Mouse (Mus musculus): ENCODE measurements around the gene Gja3.
A peak's percentile ranks its signal among the peaks of the same experiment; 100 is the strongest.

The Gja3 gene

GRCm38 (mm10) chr14:57057563-57058321 is at the start of gene Gja3:
Gja3 (minus strand) TSS chr14:57058100.
- DNase-seq (ENCODE audit: low spot score): peak; percentile 13

- DNase-seq (ENCODE audit: low spot score): no peak
Observed at GRCm38 (mm10) chr14:57107091-57107490, 49.2 kb upstream of the Gja3 start.

DNA sequence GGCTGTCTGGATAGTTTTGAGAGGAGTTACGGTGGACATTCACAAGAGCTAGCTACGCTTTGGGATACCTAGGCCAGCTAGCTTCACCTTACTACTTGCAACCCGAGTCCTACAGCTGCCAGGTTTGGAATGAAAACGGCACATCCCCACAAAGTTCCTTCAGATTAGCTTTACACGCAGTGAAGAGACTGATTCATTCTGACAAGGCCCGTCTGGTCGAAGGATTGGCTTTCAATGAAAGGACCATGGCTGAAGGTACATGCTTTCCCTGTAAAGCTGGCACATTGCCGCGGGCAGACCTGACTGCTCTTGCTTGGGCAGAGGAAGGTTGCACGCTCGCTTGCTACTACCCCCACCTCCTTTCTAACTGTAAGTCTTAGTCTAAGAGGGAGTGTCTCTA is 47.8 kb upstream of the Gja3 start:
- DNase-seq (ENCODE audit: low spot score): no peak

DNA sequence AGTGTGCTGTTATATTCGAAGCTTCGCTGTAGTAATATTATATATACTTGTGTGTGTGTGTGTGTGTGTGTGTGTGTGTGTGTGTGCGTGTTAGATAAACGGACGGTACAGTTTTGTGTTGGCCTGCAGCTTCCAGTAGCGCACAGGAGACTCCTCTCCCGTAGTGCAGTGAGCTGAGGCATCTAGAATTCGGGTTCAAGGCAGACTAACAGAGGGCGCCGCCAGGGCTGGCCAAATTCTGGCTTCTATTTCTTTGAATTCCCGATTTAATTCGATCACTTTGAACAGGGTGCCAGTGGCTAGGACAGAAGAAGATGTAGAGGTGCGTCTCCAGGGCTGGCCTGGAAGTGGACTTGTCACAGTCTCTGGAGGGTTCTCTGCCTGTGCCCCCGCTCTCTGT is 47.2 kb upstream of the Gja3 start:
- DNase-seq (ENCODE audit: low spot score): no peak

DNA sequence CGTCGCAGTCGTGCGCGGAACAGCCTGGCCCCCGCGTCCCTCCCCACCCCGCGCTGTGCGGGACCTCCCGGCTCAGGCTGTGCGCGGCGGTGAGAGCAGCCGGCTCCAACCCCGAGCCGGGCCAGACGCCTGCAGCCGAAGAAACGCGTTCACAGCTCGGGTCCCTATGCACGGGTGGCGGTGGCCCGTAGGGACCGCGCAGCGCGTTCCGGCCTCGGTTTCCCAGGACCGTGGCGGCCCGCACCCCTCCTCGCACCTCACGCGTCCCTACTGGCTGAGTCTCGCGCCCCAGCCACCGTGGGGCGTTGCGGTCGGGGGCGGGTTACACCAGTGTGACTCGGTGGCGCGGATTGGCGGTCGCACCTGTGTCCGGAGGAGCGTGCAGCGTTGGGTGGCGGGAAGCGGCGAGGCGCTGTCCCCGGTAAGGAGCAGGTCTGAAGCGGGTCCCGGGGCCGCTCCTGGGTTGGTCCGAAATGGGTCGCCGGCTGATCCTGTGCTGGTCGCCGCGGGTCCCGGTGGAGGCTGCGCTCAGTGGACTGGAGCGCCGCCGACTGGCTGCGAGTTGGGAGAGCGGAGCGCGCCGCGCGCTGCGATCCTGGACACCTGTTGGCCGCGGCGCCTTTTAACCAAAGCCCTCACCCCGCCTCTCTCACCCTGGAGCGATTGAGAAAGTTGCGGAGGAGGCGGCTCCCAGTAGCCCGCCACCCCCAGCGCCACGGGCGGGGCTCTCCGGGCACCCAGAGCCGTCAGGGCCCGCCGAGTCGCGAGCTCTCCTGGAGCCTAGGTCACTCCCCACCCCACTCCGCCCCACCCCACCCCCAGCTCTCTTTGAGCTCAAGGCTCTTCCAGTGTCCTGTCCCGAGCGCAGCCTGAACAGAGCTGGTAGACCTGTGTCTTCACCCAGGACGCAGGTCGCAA is 46.5 kb upstream of the Gja3 start, which contains the start of gene Gjb2:
Gene Gjb2, minus strand, starts transcription at position 597 of the 918 bp plus-strand sequence.
- peak; percentile 22 for DNase-seq (ENCODE audit: low spot score)

DNA sequence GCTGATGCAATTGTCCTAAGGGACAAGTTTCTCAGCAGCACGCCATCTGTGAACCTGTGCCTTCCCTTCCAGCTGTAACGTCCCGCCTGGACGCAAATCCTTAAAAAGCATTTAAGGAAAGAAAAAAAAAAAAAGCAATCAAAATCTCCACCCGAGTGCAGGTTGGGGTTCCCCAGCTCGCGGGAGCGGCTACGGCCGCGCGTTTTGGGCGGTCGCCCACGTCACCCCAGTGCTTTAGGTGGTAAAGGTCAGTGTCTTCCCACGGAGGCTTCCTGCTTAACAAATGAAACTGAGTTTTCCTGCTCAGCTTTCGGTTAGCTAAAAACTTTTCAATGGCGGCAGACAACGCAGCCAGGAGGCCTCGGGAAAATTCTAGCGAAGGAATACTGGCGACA is 45.8 kb upstream of the Gja3 start:
- DNase-seq (ENCODE audit: low spot score): no peak

- DNase-seq (ENCODE audit: low spot score): no peak
Observed at GRCm38 (mm10) chr14:57103121-57103520, 45.2 kb upstream of the Gja3 start.

DNA sequence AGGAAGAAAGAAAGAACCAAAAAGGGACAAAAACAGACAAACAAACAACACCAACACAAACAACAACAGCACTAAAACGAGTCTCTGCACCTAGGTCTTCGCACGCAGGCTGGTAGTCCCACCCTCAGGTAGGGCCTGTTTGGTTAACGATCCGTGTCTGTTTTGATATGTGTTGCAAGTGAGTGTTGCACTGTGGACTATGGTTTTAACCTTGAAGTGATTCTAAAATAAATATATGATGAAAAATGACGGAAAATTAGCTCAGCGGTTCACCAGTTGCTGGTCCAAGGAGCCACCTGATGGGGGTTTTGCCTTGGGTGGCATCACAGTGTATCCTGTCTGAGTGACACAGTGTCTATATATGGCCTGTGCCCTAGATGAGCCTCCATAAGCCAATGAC is 43.7 kb upstream of the Gja3 start:
- no peak for DNase-seq (ENCODE audit: low spot score)

- DNase-seq (ENCODE audit: low spot score): no peak
Observed at GRCm38 (mm10) chr14:57095855-57096254, 38.0 kb upstream of the Gja3 start.

- DNase-seq (ENCODE audit: low spot score): no peak
Observed at GRCm38 (mm10) chr14:57093029-57093428, 35.1 kb upstream of the Gja3 start.

DNA sequence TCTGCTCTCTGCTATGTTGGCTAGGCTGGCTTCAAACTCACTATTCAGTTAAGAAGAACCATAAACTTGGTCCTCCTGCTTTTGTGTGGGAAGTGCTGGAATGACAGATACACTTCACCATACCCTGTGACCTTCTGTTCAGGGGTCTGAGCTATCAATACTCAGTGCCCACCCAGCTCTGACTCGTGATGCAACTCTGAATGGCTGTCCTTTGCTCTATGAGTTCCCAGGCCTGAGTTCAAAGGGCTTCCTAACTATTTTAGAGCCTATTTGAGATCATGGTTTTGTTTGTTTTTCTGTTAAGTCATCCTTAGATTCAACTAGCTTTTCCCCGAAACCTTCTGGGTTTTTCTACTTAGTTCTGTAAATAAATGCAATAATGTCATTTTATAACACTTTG is 32.1 kb upstream of the Gja3 start:
- no peak for DNase-seq (ENCODE audit: low spot score)

DNA sequence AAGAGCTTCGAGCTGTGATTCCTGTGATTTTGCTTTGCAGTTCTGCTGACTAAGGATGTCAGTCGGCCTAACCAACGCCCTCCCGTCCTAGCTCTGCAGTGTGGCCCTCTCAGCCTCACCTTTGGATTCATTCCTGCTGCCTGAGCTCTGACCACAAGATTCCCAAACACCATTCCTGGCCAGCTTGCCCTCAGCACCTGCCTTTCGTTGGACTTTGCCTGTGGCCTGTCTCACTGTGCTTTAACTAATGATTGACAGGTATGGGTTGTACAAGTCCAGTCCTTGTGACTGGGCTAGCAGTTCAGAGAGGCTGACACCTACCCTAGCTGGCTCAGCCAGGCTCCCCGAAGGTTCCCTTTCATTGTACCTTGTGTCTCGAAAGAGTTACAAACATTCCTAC is 31.2 kb upstream of the Gja3 start:
- DNase-seq (ENCODE audit: low spot score): no peak

DNA sequence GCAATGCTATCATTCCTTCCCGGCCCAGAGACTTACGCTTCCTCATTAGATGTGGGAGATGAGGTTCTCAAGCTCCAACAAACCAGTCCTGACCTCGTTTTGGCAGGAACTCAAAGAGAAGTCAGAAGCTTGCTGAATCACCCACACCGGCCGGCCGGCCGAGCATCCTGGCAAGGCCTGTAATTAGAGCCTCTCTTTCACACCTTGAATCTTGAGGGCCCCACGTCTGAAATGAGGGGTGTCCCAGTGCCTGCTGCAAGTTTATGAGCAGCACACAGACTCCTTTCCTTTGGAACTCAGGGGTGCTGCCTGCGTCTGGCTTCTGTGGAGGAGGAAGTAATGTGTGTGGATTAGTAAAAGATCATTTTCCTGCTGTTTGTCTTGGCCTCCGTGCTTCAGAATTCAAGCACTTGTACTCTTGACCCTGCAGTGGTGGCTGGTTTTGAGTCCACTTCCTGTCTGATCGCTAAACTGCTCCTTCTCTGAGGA is 26.3 kb upstream of the Gja3 start:
- DNase-seq (ENCODE audit: low spot score): no peak

GRCm38 (mm10) chr14:57082863-57083262 is 25.0 kb upstream of the Gja3 start:
- no peak for DNase-seq (ENCODE audit: low spot score)

- DNase-seq (ENCODE audit: low spot score): no peak
Observed at GRCm38 (mm10) chr14:57075537-57075936, 17.6 kb upstream of the Gja3 start.

DNA sequence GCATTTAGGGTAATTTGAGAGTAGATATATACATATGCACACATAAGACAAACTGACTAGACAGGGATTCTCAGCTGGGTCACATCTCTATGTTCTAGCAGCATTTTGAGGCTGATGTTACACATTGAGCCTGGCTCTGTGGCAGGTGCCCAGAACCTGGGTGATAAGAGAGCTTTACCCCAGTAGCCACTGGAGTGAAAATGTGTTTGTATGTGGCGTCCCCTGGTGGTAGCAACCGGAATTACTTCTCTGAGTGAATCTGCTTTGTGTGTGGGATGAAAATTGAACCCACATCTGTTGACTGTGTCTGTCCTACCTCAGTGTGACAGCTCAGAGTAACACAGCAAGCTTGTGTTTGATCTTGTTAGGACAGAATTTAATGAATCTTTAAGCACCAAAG is 12.0 kb upstream of the Gja3 start:
- DNase-seq (ENCODE audit: low spot score): peak; percentile 16

- no peak for DNase-seq (ENCODE audit: low spot score)
Observed at GRCm38 (mm10) chr14:57066053-57066452, 8.2 kb upstream of the Gja3 start.

DNA sequence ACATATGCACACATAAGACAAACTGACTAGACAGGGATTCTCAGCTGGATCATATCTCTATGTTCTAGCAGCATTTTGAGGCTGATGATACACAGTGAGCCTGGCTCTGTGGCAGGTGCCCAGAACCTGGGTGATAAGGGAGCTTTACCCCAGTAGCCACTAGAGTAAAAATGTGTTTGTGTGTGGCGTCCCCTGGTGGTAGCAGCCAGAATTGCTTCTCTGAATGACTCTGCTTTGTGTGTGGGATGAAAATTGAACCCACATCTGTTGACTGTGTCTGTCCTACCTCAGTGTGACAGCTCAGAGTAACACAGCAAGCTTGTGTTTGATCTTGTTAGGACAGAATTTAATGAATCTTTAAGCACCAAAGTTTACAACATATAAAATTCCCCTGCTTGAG is 2.2 kb upstream of the Gja3 start:
- DNase-seq (ENCODE audit: low spot score): peak; percentile 57

DNA sequence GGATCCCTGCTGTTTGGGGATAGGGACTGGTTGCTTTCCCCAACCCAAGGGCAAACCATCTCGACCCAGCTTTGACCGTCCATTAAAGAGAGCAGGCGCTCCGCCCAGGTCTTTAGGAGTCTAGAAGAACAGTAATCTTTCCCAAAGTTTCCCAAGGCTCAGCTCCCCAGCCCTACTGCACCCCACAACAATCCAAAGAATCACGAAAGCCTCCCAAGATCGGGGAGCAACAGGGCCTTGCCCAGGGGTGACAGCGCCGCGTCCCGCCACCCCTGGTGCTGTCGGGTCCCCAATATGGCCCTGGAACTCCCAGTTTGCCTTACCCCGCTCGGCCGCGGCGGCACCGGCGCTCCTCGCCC is 717 bp downstream of the Gja3 start:
- no peak for DNase-seq (ENCODE audit: low spot score)

GRCm38 (mm10) chr14:57052713-57053112 is 5.2 kb downstream of the Gja3 start:
- no peak for DNase-seq (ENCODE audit: low spot score)

- no peak for DNase-seq (ENCODE audit: low spot score)
Observed at GRCm38 (mm10) chr14:57043863-57044262, 14.0 kb downstream of the Gja3 start.

DNA sequence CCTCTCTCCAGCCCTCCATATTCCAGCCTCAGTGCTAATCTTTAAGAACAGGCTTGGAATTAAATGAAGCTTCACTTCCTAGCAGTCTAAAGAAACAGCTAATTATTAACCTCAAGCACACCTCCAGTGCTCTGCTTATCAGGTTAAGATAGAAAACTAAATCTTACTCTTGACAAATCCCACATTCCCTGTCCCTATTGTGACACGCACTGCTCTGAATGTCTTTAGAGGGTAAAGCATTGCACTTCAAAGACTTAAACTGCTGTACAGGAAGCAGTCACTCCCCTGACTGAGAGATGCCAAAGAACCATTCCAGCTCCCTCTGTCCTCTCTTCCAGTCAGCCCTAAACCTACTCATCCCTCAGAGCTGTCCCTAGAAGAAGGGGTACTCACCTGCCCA is 16.5 kb downstream of the Gja3 start:
- DNase-seq (ENCODE audit: low spot score): no peak

GRCm38 (mm10) chr14:57034926-57035498 is 22.9 kb downstream of the Gja3 start:
- no peak for DNase-seq (ENCODE audit: low spot score)
